Mouse (Mus musculus) bone marrow macrophage, adult 2 months (primary cell): ENCODE results near the gene Ankrd13b. TPM values are rescaled to one million over a fixed set of nuclear protein-coding genes. Genes with fewer than 3 reads are reported as not detected.

Source experiments
- H3K27ac ChIP-seq: 2 replicates; pipeline ENCODE4 v1.5.1; 2012; ENCODE audit warnings: low read depth, low read length; ENCODE audit not compliant: insufficient read depth
- H3K4me1 ChIP-seq: 2 replicates; pipeline ENCODE4 v1.6.1; 2012; ENCODE audit warnings: low read length; ENCODE audit not compliant: control insufficient read depth, insufficient read depth
- H3K4me3 ChIP-seq: 2 replicates; pipeline ENCODE4 v1.5.1; 2012; ENCODE audit warnings: mild to moderate bottlenecking, low read length, moderate library complexity; ENCODE audit not compliant: insufficient read depth
- CTCF ChIP-seq: IDR thresholded peaks from 2 replicates; pipeline ENCODE4 v1.5.1; 2012; ENCODE audit warnings: low read depth, mild to moderate bottlenecking, low read length, moderate library complexity
- POLR2A ChIP-seq: IDR thresholded peaks from 2 replicates; pipeline ENCODE4 v1.6.1; 2012; ENCODE audit warnings: mild to moderate bottlenecking, low read depth, low read length, borderline replicate concordance
- polyA plus RNA-seq: library from polyadenylated mRNA; stranded (reverse); fragments of >200 nt; gene quantifications from 2 replicates; pipeline ENCODE4 v1.2.4, GENCODE M21; 2012; ENCODE audit not compliant: missing spikeins, insufficient read depth, insufficient read length

Ankrd13b gene
- polyA plus RNA-seq, 1 experiment = 5.0 TPM

DNA sequence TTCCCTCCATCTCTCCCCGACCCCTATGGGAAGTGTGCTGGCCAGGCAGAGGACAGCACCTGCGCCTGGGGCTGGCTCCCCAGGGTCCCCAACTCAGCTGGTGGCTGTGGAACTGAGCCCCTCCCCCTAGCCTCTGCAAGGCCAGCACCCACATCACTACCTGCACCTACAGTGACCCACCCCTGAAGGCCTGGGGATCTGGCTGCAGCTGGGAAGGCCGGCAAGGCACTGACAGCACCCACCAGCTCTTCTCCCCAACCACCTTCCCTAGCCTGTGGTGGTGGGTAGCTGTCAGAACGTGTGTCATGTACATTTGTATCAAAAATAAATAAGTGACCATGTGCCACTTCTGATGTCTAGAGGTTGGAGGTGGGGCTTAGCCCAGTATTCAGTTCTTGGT, 17.9 kb upstream of the Ankrd13b start:
- peaks cover 8% of the 10 kb centered on the region for H3K4me1 ChIP-seq
- no peak overlapping the region for H3K27ac ChIP-seq
- no peak for TF ChIP-seq CTCF
- TF ChIP-seq POLR2A = no peak
- H3K4me3 ChIP-seq = no peak overlapping the region

DNA sequence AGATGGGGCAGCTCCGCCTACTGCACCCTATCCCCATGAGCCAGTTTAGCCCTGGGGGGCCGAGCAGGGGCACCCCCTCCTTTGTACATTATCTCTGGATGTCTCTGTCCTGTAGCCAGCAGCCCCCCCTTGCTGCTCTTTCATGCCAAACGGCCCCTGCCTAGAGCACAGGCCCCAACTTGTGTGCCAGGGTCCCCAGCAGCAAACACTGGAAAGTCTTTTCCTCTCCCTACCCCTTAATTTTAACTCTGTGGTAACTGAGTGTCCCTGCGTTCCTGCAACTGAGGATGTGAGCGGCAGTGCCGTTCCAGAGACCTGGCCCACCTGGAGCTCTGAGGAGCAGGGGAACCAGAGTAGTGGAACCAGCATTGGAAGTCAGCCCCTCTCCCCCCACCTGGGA, 17.5 kb upstream of the Ankrd13b start:
- Histone ChIP-seq H3K4me3 (no peak overlapping the region), H3K27ac (no peak overlapping the region), H3K4me1 (peaks cover 4% of the 10 kb centered on the region)
- TF ChIP-seq CTCF (no peak), POLR2A (no peak)

DNA sequence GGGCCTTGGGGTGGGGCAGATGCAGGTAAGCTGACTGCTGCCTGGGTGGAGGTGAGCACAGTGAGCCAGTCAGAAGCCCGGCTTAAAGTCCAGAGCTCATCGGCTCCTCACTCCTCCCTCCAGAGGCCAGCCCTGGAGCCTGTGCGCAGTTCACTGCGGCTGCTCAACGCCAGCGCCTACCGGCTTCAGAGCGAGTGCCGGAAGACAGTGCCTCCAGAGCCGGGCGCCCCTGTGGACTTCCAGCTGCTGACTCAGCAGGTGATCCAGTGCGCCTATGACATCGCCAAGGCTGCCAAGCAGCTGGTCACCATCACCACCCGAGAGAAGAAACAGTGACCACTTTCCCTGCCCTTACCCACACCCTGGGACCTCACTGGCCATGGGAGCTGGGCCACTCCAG, 16.8 kb upstream of the Ankrd13b start:
- no peak overlapping the region for H3K4me3 ChIP-seq
- H3K27ac ChIP-seq = no peak overlapping the region
- TF ChIP-seq CTCF = no peak
- peaks cover 4% of the 10 kb centered on the region for H3K4me1 ChIP-seq

DNA sequence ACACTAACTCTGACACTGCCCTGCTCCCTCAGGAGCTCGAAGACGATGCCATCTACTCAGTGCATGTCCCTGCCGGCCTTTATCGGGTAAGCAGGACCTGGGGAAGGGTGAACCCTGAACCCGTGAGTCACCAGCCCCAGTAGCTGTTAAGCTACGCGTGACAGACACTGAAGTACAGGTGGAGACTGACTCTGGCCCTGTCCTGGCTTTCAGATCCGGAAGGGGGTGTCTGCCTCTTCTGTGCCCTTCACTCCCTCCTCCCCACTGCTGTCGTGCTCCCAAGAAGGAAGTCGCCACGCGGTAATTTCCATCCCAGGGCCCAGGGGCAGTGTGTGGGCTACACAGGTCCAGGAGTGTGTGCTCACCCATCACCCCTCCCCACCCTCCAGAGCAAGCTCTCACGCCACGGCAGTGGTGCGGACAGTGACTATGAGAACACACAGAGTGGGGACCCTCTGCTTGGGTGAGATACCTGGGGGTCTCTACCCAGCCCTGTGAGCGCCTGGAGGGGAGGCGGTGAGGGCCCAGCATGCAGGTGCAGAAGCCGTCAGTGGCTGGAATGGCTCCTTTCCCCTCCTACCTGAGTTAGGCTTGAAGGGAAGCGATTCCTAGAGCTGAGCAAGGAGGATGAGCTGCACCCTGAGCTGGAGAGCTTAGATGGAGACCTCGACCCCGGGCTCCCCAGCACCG, 16.0 kb upstream of the Ankrd13b start:
- Histone ChIP-seq H3K4me3 (no peak overlapping the region), H3K4me1 (peaks cover 4% of the 10 kb centered on the region), H3K27ac (no peak overlapping the region)
- no peak for TF ChIP-seq CTCF
- no peak for TF ChIP-seq POLR2A

DNA sequence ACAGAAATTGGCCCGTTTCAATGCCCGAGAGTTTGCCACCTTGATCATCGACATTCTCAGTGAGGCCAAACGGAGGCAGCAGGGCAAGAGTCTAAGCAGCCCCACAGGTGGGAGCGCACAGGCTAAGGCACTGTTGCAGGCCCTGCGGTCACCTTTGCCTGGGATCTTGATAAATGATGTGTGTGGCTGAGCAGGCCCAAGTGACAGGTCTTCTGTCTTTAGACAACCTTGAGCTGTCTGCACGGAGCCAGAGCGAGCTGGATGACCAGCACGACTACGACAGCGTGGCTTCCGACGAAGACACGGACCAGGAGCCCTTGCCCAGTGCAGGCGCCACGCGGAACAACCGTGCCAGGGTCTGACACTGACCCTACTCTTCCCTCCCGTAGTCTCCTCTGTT, 14.9 kb upstream of the Ankrd13b start:
- TF ChIP-seq POLR2A = no peak
- no peak for TF ChIP-seq CTCF
- H3K4me1 ChIP-seq = peaks cover 4% of the 10 kb centered on the region
- no peak overlapping the region for H3K4me3 ChIP-seq
- H3K27ac ChIP-seq = no peak overlapping the region

DNA sequence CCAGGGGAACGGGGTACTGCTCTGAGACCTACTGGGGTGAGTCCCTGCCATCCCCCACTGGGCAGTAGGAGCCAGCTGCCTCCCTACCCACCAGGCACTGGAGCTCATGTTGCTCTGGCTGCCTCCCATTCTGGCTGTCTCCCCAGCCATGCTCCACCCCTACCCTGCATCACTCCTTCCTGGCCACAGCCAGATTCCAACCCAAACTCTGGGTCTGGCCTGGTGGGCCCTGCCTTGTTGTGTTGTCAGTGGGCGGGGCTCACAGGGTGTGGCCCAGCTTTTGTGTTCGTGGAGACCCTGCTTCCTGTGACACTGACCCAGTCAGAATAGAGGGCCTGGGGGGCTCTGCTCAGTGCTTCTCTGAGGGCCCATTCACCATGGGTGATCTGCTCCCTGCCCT, 14.0 kb upstream of the Ankrd13b start:
- Histone ChIP-seq H3K27ac (no peak overlapping the region), H3K4me3 (no peak overlapping the region), H3K4me1 (peaks cover 4% of the 10 kb centered on the region)

DNA sequence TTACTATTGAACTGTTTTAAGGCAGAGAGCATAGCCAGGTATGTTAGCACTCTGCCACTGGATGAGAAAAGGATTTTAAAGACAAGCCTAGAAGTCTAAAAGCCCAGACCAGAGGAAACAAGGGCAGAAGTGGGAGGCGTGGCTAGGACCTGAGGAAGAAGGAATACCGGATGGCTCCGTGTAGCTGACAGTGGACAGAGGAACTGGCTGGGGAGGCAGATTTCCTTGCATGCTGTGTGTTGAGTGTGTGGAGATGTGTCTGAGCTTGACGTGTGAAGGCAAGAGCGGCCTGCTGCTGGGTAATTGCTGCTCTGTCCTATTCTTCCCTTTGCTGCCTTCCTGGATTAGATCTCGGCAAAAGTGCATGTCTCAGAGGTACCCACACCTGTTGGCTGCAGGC, 13.0 kb upstream of the Ankrd13b start:
- no peak overlapping the region for H3K4me3 ChIP-seq
- no peak for TF ChIP-seq CTCF
- H3K4me1 ChIP-seq = peaks cover 8% of the 10 kb centered on the region
- H3K27ac ChIP-seq = no peak overlapping the region

More for the DNA sequence above, 14.0 kb upstream of the Ankrd13b start:
- no peak for TF ChIP-seq POLR2A
- no peak for TF ChIP-seq CTCF

DNA sequence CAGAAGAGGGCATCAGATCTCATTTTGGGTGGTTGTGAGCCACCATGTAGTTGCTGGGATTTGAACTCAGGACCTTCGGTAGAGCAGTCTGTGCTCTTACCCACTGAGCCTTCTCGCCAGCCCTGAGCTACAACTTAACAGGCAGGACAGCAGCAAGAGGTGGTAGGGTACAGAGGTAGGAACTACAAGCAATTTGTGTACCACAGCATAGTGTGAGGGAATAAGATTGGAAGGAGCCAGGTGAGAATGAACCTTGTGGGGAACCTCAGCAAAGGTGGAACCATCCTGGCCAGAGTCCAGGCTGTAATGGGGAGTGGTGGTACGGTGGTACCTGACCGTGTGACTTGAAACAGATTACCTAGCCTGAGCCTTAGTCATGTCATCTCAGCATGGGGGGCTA, 12.5 kb upstream of the Ankrd13b start:
- Histone ChIP-seq H3K27ac (no peak overlapping the region), H3K4me1 (peaks cover 13% of the 10 kb centered on the region), H3K4me3 (no peak overlapping the region)
- TF ChIP-seq POLR2A (no peak), CTCF (no peak)

DNA sequence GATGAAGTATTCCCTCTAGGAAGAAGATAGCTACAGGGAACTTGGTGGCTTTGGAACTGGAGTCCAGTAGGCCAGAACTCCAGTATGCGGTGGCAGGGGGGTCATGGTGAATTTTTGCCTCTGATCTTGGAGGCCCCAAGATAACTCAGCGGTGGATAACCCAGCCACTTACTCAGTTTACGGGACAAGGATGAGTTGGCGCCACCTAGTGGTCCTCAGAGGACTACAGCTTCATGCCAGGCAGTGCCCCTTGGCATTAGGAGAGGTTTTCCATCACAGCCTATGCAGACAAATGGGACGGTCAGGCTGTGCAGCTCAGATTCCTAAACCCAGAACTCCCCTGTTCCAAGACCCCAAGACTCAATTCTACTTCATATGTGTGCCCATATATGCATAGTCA, 11.9 kb upstream of the Ankrd13b start:
- Histone ChIP-seq H3K4me3 (no peak overlapping the region), H3K4me1 (peaks cover 17% of the 10 kb centered on the region), H3K27ac (no peak overlapping the region)
- TF ChIP-seq POLR2A = no peak
- TF ChIP-seq CTCF = peak; percentile 58

DNA sequence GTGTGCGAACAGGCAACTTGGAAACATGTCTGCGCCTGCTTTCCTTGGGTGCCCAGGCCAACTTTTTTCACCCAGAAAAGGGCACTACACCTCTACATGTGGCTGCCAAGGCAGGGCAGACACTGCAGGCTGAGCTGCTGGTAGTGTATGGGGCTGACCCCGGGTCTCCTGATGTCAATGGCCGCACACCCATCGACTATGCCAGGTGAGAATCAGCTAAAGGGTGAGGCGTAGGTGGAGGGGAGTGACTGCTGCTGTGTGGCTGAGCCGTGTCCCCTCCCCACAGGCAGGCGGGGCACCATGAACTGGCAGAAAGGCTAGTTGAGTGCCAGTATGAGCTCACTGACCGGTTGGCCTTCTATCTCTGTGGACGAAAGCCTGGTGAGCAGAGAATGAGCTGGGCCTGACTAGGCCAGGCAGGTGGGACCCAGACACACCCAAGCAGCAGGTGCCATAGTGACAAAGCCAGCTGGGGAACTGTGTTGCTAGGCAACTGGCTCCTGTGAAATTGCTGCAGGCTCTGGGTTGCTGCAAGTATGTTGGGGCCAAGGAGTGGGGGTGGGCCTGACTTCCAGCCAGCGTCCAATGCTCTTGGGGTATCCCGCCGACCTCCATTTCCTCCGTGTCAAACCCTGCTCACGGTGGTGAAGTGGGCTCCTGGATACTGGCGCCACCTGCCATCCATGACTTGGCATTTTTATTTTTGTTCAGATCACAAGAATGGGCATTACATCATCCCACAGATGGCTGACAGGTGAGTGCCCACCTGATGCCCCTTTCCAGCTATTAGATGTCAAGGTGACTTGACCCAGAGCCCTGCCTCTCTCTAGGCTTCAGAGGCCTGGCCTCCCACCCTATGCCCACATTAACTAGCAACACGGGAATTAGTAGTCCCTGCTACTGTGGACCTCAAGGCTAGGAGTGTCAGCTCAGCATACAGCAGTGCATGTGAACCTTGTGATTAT, 11.2 kb upstream of the Ankrd13b start:
- TF ChIP-seq POLR2A (no peak), CTCF (no peak)
- Histone ChIP-seq H3K27ac (no peak overlapping the region), H3K4me3 (no peak overlapping the region), H3K4me1 (peaks cover 24% of the 10 kb centered on the region)
